Mouse (Mus musculus): Measurements from ENCODE around the gene Krt71. TPM values are rescaled to one million over a fixed set of nuclear protein-coding genes. Genes with fewer than 3 reads are reported as not detected.

The Krt71 gene
- polyA plus RNA-seq, 1 experiment from 2014 or later: not detected

Small RNA genes lying within 50 kb of the gene (microRNA-seq; reads per million reads assigned to microRNA genes)
- gene Gm44323 (not detected), gene Gm44342 (not detected)

Other genes starting within 250 kb of the Krt71 start
- not detected in 2 replicates for gene Gm49425, start 225.8 kb downstream of the Krt71 start, polyA plus RNA-seq (2016; fragmentation: Nextera tagmentation; extraction: Ambion mirVana)
- gene Krt84, start 210.3 kb downstream of the Krt71 start, polyA plus RNA-seq (2016; fragmentation: Nextera tagmentation; extraction: Ambion mirVana): 0.06 TPM in 1 of 2 replicates, not detected in the other
- gene Krt82, start 192.4 kb downstream of the Krt71 start, polyA plus RNA-seq (2016; fragmentation: Nextera tagmentation; extraction: Ambion mirVana): not detected in 2 replicates
- gene Krt90, start 180.2 kb downstream of the Krt71 start, polyA plus RNA-seq (2016; fragmentation: Nextera tagmentation; extraction: Ambion mirVana): 0.34 and 0.59 TPM in 2 replicates
- 0.36 and 0.64 TPM in 2 replicates for gene Krt75, start 169.2 kb downstream of the Krt71 start, polyA plus RNA-seq (2016; fragmentation: Nextera tagmentation; extraction: Ambion mirVana)
- not detected in 2 replicates for gene Gm5414, start 114.9 kb downstream of the Krt71 start, polyA plus RNA-seq (2016; fragmentation: Nextera tagmentation; extraction: Ambion mirVana)
- not detected in 2 replicates for gene Gm5478, start 95.7 kb downstream of the Krt71 start, polyA plus RNA-seq (2016; fragmentation: Nextera tagmentation; extraction: Ambion mirVana)
- not detected in 2 replicates for gene Krt6b, start 62.8 kb downstream of the Krt71 start, polyA plus RNA-seq (2016; fragmentation: Nextera tagmentation; extraction: Ambion mirVana)
- gene Krt6a, start 48.8 kb downstream of the Krt71 start, polyA plus RNA-seq (2016; fragmentation: Nextera tagmentation; extraction: Ambion mirVana): 1.4 and 1.6 TPM in 2 replicates
- 73.2 and 80.6 TPM in 2 replicates for gene Krt5, start 30.2 kb downstream of the Krt71 start, polyA plus RNA-seq (2016; fragmentation: Nextera tagmentation; extraction: Ambion mirVana)
- not detected in 2 replicates for gene Krt72, start 43.4 kb upstream of the Krt71 start, polyA plus RNA-seq (2016; fragmentation: Nextera tagmentation; extraction: Ambion mirVana)
- 0.08 TPM in 1 of 2 replicates, not detected in the other for gene Krt73, start 59.2 kb upstream of the Krt71 start, polyA plus RNA-seq (2016; fragmentation: Nextera tagmentation; extraction: Ambion mirVana)
- gene Krt2, start 75.1 kb upstream of the Krt71 start, polyA plus RNA-seq (2016; fragmentation: Nextera tagmentation; extraction: Ambion mirVana): not detected in 2 replicates
- gene Krt1, start 107.7 kb upstream of the Krt71 start, polyA plus RNA-seq (2016; fragmentation: Nextera tagmentation; extraction: Ambion mirVana): 2.4 and 3.4 TPM in 2 replicates
- gene Krt77, start 126.6 kb upstream of the Krt71 start, polyA plus RNA-seq (2016; fragmentation: Nextera tagmentation; extraction: Ambion mirVana): 0.08 TPM in 1 of 2 replicates, not detected in the other
- gene Krt76, start 149.8 kb upstream of the Krt71 start, polyA plus RNA-seq (2016; fragmentation: Nextera tagmentation; extraction: Ambion mirVana): not detected in 2 replicates
- gene Krt4, start 181.6 kb upstream of the Krt71 start, polyA plus RNA-seq (2016; fragmentation: Nextera tagmentation; extraction: Ambion mirVana): 0.20 and 0.68 TPM in 2 replicates
- gene Krt79, start 197.2 kb upstream of the Krt71 start, polyA plus RNA-seq (2016; fragmentation: Nextera tagmentation; extraction: Ambion mirVana): 0.28 TPM in 1 of 2 replicates, not detected in the other
- 0.13 TPM in 1 of 2 replicates, not detected in the other for gene Krt78, start 211.2 kb upstream of the Krt71 start, polyA plus RNA-seq (2016; fragmentation: Nextera tagmentation; extraction: Ambion mirVana)